Mouse (Mus musculus) gonadal fat pad, adult 2 months (tissue): ENCODE data around the gene Zfp428. TPM values are rescaled to one million over a fixed set of nuclear protein-coding genes. Genes with fewer than 3 reads are reported as not detected.
"Not testable (repeated sequence)": the region's sequence is repeated elsewhere in the genome, so short reads cannot be mapped to it uniquely, and the experiment has no call there.

ENCODE experiments used
- DNase-seq: peaks from one replicate; pipeline ENCODE4 v3.0.0-alpha.2; 2012; ENCODE audit warnings: low read depth
- polyA plus RNA-seq: library from polyadenylated mRNA; depleted of rRNA; stranded (reverse); fragments of >200 nt; gene quantifications from 2 replicates; pipeline ENCODE4 v1.2.3, GENCODE M21; 2012

Zfp428 gene
- polyA plus RNA-seq, 1 experiment, result 5.2 TPM

DNA sequence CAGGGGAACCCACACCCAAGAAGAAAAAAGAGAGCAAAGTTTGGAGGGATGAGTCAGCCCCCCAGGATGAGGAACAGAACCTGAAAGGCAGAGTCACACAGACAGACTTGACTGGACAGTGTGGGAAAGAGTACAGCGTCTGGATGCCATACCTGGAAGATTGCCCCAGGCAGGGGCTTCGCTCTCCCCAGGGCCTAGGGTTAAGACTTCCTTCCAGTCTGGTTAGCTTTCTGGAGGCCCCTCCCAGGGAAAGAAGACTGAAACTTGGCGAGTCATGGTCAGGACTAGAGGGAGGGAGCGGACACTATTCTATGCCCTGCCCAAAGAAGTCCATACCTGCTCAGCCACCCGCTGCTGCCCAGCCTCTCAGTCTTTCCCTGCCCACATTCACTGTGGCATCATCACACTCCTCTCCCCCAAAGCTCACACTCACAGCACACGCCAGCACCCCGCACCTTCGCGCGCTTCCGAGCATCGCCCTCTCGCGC is 25.8 kb upstream of the Zfp428 start:
- no peak for DNase-seq

DNA sequence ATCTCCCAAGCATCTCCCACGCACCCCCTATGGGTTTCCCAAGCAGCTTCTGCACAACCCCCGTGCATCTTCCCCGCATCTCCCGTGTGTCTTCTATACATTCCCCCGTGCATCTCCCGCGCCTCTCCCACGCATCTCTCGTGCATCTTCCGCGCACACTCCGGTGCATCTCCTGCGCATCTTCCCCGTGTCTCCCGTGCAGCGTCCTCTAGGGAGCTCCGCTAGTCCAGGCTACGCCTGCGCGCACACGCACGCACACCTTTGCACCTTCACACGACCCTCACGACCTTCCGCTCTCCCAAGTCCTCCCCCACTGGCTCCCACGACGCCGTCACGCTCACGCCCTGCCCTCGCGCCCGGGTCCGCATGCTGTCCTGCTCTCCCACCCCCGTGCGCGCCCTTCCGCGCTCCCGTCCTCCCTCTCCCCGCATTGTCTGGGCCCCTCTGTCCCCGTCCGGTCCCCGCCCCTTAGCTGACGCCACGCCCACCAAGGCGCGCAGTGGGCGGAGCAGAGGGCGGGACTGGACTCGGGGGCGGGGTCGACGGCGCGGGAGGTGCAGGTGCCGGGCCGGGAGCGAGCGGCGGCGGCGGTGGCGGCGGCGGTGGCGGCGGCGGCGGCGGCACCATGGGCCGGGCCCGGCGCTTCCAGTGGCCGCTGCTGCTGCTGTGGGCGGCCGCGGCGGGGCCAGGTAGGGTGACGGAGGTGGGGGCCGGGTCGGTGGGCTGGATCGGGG is 25.2 kb upstream of the Zfp428 start, which contains the start of gene Cadm4:
Gene Cadm4 (plus strand): TSS at position 550 of the 734 bp plus-strand sequence.
- no peak for DNase-seq

DNA sequence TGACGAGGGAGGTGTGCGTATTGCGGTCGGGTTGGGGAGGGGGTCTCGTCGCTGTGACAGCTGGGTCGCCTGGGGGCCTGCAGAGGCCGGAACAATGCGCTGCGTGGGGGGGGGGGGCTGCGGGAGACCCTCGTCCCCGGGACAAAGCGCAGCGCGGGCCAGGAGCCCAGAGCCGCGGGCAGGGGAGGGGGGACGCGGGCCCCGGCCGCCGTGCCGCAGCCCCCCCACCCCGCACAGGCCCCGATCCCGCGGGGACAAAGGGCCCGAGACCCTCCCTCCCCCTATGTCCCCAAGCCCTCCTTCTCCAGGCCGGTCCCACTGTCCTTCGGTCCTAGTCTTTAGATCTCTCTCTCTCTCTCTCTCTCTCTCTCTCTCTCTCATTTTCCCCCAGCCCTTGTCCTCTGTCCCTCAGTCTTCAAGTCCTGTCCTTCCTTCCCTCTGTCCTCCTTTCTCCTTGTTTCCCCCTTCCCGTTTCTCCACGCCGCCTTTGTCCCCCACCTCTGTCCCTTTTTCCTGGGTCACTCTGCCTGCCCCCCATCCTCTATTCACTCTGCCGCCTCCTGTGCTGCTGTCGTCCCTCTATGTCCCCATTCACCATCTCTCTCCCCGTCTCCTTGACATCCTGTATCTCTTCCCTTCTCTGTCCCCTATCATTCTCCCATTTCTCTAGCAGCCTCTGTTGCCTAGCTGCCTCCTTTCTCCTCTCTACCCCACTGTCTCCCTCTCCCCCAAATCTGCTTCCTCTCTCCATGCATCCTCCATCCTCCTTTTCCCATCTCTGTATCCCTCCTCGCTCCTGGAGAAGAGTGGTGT is 24.4 kb upstream of the Zfp428 start:
- DNase-seq, result no peak

- DNase-seq, result not testable (repeated sequence)
Measured at GRCm38 (mm10) chr7:24483291-24483690, 23.5 kb upstream of the Zfp428 start.

GRCm38 (mm10) chr7:24485481-24485880 is 21.3 kb upstream of the Zfp428 start:
- no peak for DNase-seq

- DNase-seq, result no peak
Measured at GRCm38 (mm10) chr7:24486654-24487130, 20.1 kb upstream of the Zfp428 start.

DNA sequence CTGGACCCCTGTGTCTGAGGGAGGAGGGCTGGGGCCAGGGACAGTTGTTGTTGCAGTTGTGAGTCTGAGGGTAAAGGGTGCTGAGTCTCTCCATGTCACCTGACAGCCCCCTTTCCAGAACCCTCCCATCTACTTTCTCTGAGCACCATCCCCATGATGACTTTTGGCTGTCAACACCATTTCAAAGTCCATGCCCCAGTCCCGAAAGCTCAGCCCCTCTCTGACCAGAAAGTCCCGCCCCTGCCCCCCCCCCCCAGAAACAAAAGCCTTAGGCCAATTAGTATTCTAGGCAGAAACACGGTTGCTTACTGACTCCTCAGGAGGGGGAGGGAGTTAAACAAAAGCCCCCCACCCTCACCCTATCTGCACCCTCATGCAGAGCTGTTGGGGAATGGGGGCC is 19.4 kb upstream of the Zfp428 start:
- DNase-seq, result no peak

GRCm38 (mm10) chr7:24488303-24488702 is 18.5 kb upstream of the Zfp428 start:
- no peak for DNase-seq

DNA sequence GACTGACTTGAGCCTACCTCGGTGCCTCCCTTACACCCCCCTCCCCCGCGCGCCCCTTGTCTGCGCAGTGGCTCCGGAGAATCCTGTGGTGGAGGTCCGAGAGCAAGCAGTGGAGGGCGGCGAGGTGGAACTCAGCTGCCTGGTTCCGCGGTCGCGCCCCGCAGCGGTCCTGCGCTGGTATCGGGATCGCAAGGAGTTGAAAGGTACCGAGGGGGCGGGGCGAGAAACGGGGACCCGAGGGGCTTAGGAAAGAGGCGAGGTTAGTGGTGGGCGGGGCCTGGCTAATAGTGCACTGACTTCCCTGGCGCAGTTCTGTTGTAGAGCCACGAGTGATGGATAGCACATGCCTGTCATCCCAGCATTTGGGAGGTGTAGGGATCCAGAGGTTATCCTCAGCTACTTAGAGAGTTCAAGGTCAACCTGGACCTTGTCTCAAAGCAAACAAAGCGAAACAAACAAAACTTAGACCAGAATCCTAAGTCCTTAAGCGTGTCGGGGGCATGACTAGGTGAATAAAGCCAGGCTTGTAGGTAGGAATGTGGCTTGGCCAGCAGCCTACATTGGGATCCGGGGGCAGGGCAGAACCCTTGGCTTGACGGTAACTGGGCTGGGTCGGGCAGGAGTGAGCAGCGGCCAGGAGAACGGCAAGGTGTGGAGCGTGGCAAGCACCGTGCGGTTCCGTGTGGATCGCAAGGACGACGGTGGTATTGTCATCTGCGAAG is 6.8 kb upstream of the Zfp428 start:
- no peak for DNase-seq

DNA sequence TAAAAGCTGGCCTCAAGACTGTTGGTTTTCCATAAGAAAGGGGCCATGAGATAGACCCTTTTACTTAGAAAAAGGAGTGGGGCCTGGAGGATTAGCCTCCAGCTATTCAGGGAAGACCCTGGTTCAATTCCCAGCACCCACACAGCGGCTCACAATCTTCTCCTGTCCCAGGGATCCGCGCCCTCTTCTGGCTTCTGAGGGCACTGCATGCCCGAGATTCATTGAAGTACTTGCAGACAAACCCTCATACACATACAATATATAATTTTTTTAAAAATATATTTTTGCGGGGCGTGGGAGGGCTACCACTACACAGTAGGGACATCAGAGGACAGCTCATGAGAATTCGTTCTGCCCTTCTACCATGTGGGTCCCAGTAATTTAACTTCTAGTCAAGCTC is 5.9 kb upstream of the Zfp428 start:
- no peak for DNase-seq

DNA sequence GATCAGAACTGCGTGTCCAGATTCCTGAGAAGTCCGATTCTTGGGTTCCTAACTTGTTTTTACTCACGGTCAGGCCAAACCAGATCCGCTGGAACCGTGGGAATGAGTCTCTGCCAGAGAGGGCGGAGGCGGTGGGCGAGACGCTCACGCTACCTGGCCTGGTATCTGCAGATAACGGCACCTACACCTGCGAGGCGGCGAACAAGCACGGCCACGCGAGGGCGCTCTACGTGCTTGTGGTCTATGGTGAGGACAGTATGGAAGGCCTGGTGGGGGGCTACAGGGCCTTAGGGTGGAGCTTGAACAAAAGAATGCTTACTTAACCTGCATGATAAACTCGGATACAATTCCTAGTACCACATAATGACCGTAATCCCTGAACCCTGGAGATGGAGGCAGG is 5.3 kb upstream of the Zfp428 start:
- no peak for DNase-seq

DNA sequence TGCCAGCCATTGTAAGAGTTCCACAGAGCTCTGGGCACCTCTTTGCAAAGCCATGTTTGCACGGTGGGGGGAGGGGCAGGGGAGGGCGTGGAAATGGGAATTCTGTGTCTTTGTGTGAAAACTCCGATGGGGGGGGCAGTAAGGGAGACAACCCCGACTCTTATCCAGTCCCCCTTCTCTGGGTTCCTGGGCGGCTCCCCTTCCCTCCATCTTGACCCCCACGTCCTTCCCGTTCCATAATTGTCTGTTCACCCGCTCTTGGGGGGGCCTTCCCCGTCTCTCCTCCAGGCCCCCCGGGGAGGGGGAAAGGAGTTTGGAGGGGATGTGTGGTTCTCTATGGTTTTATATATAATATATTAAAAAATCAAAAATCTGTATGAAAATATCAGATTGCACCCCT is 2.8 kb upstream of the Zfp428 start:
- DNase-seq, result no peak

- no peak for DNase-seq
Measured at GRCm38 (mm10) chr7:24504868-24505267, 1.9 kb upstream of the Zfp428 start.

DNA sequence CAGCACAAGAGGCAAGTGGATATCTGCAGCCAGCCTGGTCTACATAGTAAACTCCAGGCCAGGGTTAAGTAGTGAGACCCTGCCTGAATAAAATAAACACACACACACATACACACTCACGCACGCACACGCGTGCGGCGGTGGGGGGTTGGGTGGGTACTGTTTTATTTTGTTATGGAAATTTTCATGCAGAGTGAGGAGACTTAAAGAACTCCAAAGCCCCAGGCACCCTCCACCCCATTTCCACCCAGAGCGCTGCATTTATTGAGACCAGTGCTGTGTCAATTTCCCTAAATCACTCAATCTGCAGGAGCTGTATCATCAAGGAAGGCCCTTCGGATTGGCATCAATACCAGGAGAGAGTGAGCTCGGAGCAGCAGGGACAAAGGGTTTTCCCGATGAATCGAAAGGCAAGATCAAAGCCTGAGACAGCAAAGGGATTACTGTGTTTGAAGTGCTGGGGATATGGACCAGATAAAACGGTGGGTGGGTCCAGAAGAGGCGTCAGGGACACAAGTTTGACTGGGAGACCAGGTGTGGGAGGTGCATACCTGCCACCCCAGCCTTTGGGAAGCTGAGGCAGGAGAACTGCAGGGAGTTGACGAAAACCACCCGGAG is 1.2 kb upstream of the Zfp428 start:
- DNase-seq, result no peak

GRCm38 (mm10) chr7:24506065-24506459 is 744 bp upstream of the Zfp428 start:
- DNase-seq, result no peak

- peak; percentile 93 for DNase-seq
Measured at GRCm38 (mm10) chr7:24506476-24506837, 349 bp upstream of the Zfp428 start.

DNA sequence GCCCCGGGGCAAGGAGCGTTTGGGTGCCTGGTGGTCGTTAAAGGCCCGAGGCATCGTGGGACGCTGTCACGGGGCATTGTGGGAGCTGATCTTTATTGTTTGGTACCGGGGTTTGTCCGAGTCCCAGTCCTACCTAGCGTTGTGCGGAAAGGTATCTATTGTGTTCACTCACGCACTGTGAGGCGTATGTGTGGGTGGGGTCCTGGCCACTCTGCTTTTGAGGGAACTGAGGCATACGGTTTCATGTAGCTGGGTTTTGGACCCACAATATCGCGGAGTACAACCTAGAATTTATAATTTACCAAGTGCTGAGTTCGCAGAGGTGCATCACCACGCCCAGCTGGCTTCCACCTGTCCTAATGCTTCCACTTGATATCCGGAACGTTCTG is 914 bp downstream of the Zfp428 start:
- no peak for DNase-seq

DNA sequence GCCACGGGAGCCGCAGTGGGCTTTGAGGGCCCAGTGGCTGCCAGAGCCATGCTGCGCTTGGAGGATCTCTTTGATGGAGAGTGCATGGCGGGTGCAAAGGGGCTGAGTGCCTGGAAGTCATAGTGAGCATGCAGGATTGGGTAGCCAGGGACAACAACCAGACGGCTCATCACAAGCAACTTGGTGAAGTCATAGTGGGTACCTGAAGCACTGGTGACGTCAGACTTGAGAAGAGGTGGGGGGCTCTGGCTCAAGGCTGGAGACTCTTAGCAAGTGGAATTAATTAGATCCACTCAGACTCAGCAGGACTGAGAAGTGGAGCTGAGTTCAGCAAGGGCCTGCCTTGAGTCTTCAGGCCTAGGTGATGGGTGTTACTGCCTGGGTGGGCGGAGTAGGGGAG is 5.5 kb downstream of the Zfp428 start, which contains the start of gene AC161166.1:
Gene AC161166.1 (minus strand): TSS at position 101 of the 400 bp plus-strand sequence.
- DNase-seq, result no peak

DNA sequence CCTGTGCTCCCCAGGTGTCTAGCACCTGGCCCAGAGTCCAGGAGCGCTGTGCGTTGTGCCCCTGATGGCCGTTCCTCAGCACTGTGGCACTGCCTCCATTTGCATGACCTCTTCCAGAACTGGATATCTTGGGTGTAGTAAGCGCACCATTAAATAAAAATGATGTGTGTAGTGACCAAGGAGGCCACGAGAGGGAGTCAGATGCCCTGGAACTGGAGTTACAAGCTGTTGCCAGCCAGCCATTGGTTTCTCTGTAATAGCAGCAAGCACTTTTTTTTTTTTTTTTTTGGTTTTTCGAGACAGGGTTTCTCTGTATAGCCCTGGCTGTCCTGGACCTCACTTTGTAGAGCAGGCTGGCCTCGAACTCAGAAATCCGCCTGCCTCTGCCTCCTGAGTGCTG is 9.5 kb downstream of the Zfp428 start:
- not testable (repeated sequence) for DNase-seq

- DNase-seq, result no peak
Measured at GRCm38 (mm10) chr7:24517077-24517476, 10.3 kb downstream of the Zfp428 start.

- DNase-seq, result no peak
Measured at GRCm38 (mm10) chr7:24517654-24518053, 10.8 kb downstream of the Zfp428 start.

GRCm38 (mm10) chr7:24519130-24519529 is 12.3 kb downstream of the Zfp428 start:
- no peak for DNase-seq
